Mouse (Mus musculus) adrenal gland, postnatal 10 days (tissue): ENCODE results near the gene Gper1. TPM values are rescaled to one million over a fixed set of nuclear protein-coding genes. Genes with fewer than 3 reads are reported as not detected.

ENCODE experiments used
- DNase-seq: peaks from one replicate; pipeline ENCODE4 v3.0.0; 2021; ENCODE audit warnings: mixed read lengths
- long read RNA-seq, 2 experiments: library from polyadenylated mRNA; stranded (forward); transcript quantifications; one replicate each; pipeline ENCODE4 v2.0.0; 2021
- total RNA-seq, 2 experiments: library from RNA; stranded (reverse); gene quantifications; 2 replicates each; pipeline ENCODE4 v1.2.3; 2021

Gene Gper1
- 1 to 10 TPM; 4.1 to 5.6 TPM for total RNA-seq
- long read RNA-seq, experiment 1, transcript Gper1-201 (3 exons, 2,537 nt) = major isoform, 8 of 15 reads
- long read RNA-seq, experiment 1, partial matches to known transcripts = 5 of 15 reads
- long read RNA-seq, experiment 1, other reads (novel, unspliced or antisense) = 2 of 15 reads
- long read RNA-seq, experiment 2, partial matches to known transcripts = 0 of 4 reads
- long read RNA-seq, experiment 2, other reads (novel, unspliced or antisense) = 1 of 4 reads

- DNase-seq = peak; percentile 76
These were observed at the start of gene Gper1 for GRCm38 (mm10) chr5:139423026-139423865. Gene Gper1, plus strand, starts transcription at chr5:139423151.

- DNase-seq = no peak
These were observed 49.0 kb upstream of the Gper1 start for GRCm38 (mm10) chr5:139373889-139374444.

GRCm38 (mm10) chr5:139374841-139375240 is 48.1 kb upstream of the Gper1 start:
- DNase-seq = no peak

- peak; percentile 83 for DNase-seq
These were observed 45.3 kb upstream of the Gper1 start, which contains the start of gene Gpr146 for GRCm38 (mm10) chr5:139377468-139378270. Gene Gpr146, plus strand, starts transcription at chr5:139377697.

GRCm38 (mm10) chr5:139378271-139378556 is 44.7 kb upstream of the Gper1 start:
- DNase-seq = no peak

GRCm38 (mm10) chr5:139378986-139379629 is 43.8 kb upstream of the Gper1 start:
- DNase-seq = peak; percentile 86

- DNase-seq = no peak
These were observed 43.1 kb upstream of the Gper1 start for GRCm38 (mm10) chr5:139379771-139380384.

GRCm38 (mm10) chr5:139380385-139381248 is 42.3 kb upstream of the Gper1 start:
- peak; percentile 98 for DNase-seq

GRCm38 (mm10) chr5:139381586-139382513 is 41.1 kb upstream of the Gper1 start:
- DNase-seq = peak; percentile 50

- DNase-seq = peak; percentile 43
These were observed 40.2 kb upstream of the Gper1 start for GRCm38 (mm10) chr5:139382760-139383159.

- DNase-seq = no peak
These were observed 39.7 kb upstream of the Gper1 start for GRCm38 (mm10) chr5:139383234-139383633.

- DNase-seq = peak; percentile 71
These were observed 38.4 kb upstream of the Gper1 start for GRCm38 (mm10) chr5:139384531-139384930.

GRCm38 (mm10) chr5:139386047-139386446 is 36.9 kb upstream of the Gper1 start:
- no peak for DNase-seq

- DNase-seq = no peak
These were observed 35.4 kb upstream of the Gper1 start for GRCm38 (mm10) chr5:139387329-139388194.

GRCm38 (mm10) chr5:139388195-139388570 is 34.8 kb upstream of the Gper1 start:
- no peak for DNase-seq

GRCm38 (mm10) chr5:139388694-139389675 is 34.0 kb upstream of the Gper1 start:
- no peak for DNase-seq

GRCm38 (mm10) chr5:139389676-139390061 is 33.3 kb upstream of the Gper1 start:
- DNase-seq = peak; percentile 79
